Mouse (Mus musculus) MEL (cell line): ENCODE results near the gene Ighmbp2. TPM values are rescaled to one million over a fixed set of nuclear protein-coding genes. Genes with fewer than 3 reads are reported as not detected.

Experiments used
- polyA plus RNA-seq, 2 experiments: library from polyadenylated mRNA; stranded (reverse) in 1 of 2; unstranded in 1 of 2; fragments of >175 nt in 1 of 2; fragments of >200 nt in 1 of 2; gene quantifications; 2 replicates each; pipeline versions ENCODE4 v1.2.1 to v1.2.4; 2012; ENCODE audit warnings: low replicate concordance in 2 of 2, low read depth in 1 of 2; ENCODE audit not compliant: insufficient read length in 2 of 2, insufficient read depth in 1 of 2, missing spikeins in 1 of 2
- total RNA-seq: library from RNA; depleted of rRNA; stranded (reverse); fragments of 300-350 nt; gene quantifications from 2 replicates; pipeline ENCODE4 v1.2.3, GENCODE M21; 2012; rRNA removed

Ighmbp2 gene
- total and polyA plus RNA-seq, 3 experiments: 11.7 to 12.9 TPM; not detected in 1

Other genes with a start within 250 kb of the Ighmbp2 start
- 122 and 145 TPM in 2 replicates for gene Mrpl21, start 116 bp downstream of the Ighmbp2 start, total RNA-seq
- 100 to 1,000 TPM in 1 of 2 experiments, not detected in 1; 159 TPM for gene Mrpl21, start 116 bp downstream of the Ighmbp2 start, polyA plus RNA-seq
- gene Cpt1a, start 39.3 kb upstream of the Ighmbp2 start, total RNA-seq: 16.1 and 16.2 TPM in 2 replicates
- gene Cpt1a, start 39.3 kb upstream of the Ighmbp2 start, polyA plus RNA-seq: 10 to 100 TPM in 1 of 2 experiments, not detected in 1; 40.4 TPM
- 1.1 and 2.1 TPM in 2 replicates for gene Tesmin, start 105.8 kb upstream of the Ighmbp2 start, total RNA-seq
- gene Tesmin, start 105.8 kb upstream of the Ighmbp2 start, polyA plus RNA-seq: 1 to 10 TPM in 1 of 2 experiments, not detected in 1; 2.2 TPM
- not detected in 2 replicates for gene Gal, start 131.5 kb upstream of the Ighmbp2 start, total RNA-seq
- gene Gal, start 131.5 kb upstream of the Ighmbp2 start, polyA plus RNA-seq: not detected